Mouse (Mus musculus) brain, embryonic 14.5 days (tissue): ENCODE data around the gene Olfr689. TPM values are rescaled to one million over a fixed set of nuclear protein-coding genes. Genes with fewer than 3 reads are reported as not detected.

ENCODE experiments used
- DNase-seq: peaks from one replicate; pipeline ENCODE4 v3.0.0-alpha.2; 2011; ENCODE audit warnings: low read depth
- CTCF ChIP-seq: fragments of 200-500 bp; IDR thresholded peaks from 2 replicates; pipeline ENCODE4 v1.5.1; 2012; ENCODE audit warnings: inconsistent platforms, mild to moderate bottlenecking, moderate library complexity, borderline replicate concordance; ENCODE audit not compliant: insufficient read depth, insufficient read length; ENCODE audit errors: extremely low read depth
- POLR2A ChIP-seq: fragments of 200-500 bp; IDR thresholded peaks from 2 replicates; pipeline ENCODE4 v1.6.1; 2012; ENCODE audit warnings: mild to moderate bottlenecking, inconsistent platforms, borderline replicate concordance; ENCODE audit not compliant: poor library complexity, insufficient read depth, insufficient read length, severe bottlenecking; ENCODE audit errors: extremely low read depth
- polyA plus RNA-seq: library from polyadenylated mRNA; depleted of rRNA; stranded (reverse); fragments of >200 nt; gene quantifications from 2 replicates; pipeline ENCODE4 v1.2.3, GENCODE M21; 2012; rRNA removed

Olfr689 gene
- polyA plus RNA-seq, 1 experiment: not detected

DNA sequence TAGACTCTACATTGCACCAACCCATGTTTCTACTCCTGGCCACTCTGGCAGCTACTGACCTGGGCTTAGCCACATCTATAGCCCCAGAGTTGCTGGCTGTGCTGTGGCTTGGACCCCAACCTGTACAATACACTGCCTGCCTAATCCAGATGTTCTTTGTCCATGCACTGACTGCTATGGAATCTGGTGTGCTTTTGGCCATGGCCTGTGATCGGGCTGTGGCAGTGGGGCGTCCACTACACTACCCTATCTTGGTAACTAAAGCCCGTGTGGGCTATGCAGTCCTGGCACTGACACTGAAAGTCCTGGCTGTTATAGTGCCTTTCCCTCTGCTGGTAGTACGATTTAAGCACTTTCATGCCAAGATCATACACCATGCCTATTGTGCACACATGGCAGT, 57.6 kb downstream of the Olfr689 start:
- DNase-seq: no peak
- TF ChIP-seq POLR2A (no peak), CTCF (no peak)

Other genes starting within 250 kb of the Olfr689 start
- gene Olfr678, start 246.7 kb upstream of the Olfr689 start, polyA plus RNA-seq: not detected in 2 replicates
- gene Olfr679, start 230.0 kb upstream of the Olfr689 start, polyA plus RNA-seq: not detected in 2 replicates
- gene Olfr680-ps1, start 218.3 kb upstream of the Olfr689 start, polyA plus RNA-seq: not detected in 2 replicates
- not detected in 2 replicates for gene Olfr681, start 194.3 kb upstream of the Olfr689 start, polyA plus RNA-seq
- gene Olfr683, start 164.2 kb upstream of the Olfr689 start, polyA plus RNA-seq: not detected in 2 replicates
- gene Olfr684, start 147.5 kb upstream of the Olfr689 start, polyA plus RNA-seq: not detected in 2 replicates
- not detected in 2 replicates for gene Olfr685, start 125.2 kb upstream of the Olfr689 start, polyA plus RNA-seq
- gene Olfr686, start 103.7 kb upstream of the Olfr689 start, polyA plus RNA-seq: not detected in 2 replicates
- not detected in 2 replicates for gene Olfr688, start 23.1 kb upstream of the Olfr689 start, polyA plus RNA-seq
- 0.26 and 0.40 TPM in 2 replicates for gene Olfr690, start 22.9 kb downstream of the Olfr689 start, polyA plus RNA-seq
- 0.31 and 0.40 TPM in 2 replicates for gene Olfr691, start 31.1 kb downstream of the Olfr689 start, polyA plus RNA-seq
- not detected in 2 replicates for gene Olfr692, start 57.1 kb downstream of the Olfr689 start, polyA plus RNA-seq
- not detected in 2 replicates for gene Gm5901, start 63.9 kb downstream of the Olfr689 start, polyA plus RNA-seq
- gene Fam160a2, start 88.9 kb downstream of the Olfr689 start, polyA plus RNA-seq: 41.6 and 50.0 TPM in 2 replicates
- gene Cnga4, start 93.4 kb downstream of the Olfr689 start, polyA plus RNA-seq: 0.37 TPM in 2 replicates
- gene Cckbr, start 114.6 kb downstream of the Olfr689 start, polyA plus RNA-seq: 2.1 and 3.0 TPM in 2 replicates
- 20.9 and 22.7 TPM in 2 replicates for gene Cavin3, start 171.1 kb downstream of the Olfr689 start, polyA plus RNA-seq
- gene Smpd1, start 243.2 kb downstream of the Olfr689 start, polyA plus RNA-seq: 51.2 and 59.6 TPM in 2 replicates